Mouse (Mus musculus) megakaryocyte, embryonic 14.5 days (primary cell): ENCODE results near the gene Ipmk.

Experiments
- FLI1 ChIP-seq: IDR thresholded peaks from 2 replicates; pipeline ENCODE4 v1.6.1; 2012; ENCODE audit warnings: low read length, inconsistent platforms, mixed read lengths
- GATA1 ChIP-seq: IDR thresholded peaks from 3 replicates; pipeline ENCODE4 v1.6.1; 2012; ENCODE audit warnings: mixed read lengths, low read length, inconsistent platforms, borderline replicate concordance

DNA sequence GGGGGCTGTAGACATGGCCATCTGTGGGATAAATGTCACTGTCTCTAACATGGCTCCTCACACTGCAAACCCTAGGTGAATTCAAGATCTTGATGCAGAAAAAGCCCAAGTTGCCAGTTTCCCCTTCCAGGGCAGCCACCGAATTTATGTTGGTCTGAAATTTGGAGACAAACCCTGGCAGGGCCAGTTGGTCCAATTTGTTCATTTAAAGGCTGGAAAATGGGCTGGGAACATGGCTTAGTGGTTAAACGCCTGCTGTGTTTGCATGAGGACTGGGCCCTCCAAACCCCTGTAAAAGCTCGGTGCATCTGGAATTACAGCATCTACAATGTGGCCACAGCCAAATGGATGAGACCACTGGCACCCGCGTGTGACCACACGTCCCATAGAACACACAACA, 18.3 kb upstream of the Ipmk start:
- TF ChIP-seq FLI1, result no peak
- no peak for TF ChIP-seq GATA1
